Mouse (Mus musculus) ES-Bruce4 (cell line): ENCODE data around the gene Gnas.

Source experiments
- EP300 ChIP-seq: IDR thresholded peaks from 2 replicates; pipeline ENCODE4 v1.6.1; 2011; ENCODE audit warnings: low read depth, low read length; ENCODE audit not compliant: insufficient read depth
- POLR2A ChIP-seq: IDR thresholded peaks from one replicate; pipeline ENCODE4 v1.8.1; 2011; ENCODE audit warnings: low read length; ENCODE audit not compliant: insufficient read depth

GRCm38 (mm10) chr2:174263110-174263815 lies 20.9 kb upstream of the Gnas start:
- no peak for TF ChIP-seq EP300
- TF ChIP-seq POLR2A = no peak
